Mouse (Mus musculus) hematopoietic stem cell, adult 5-6 weeks (primary cell): Measurements from ENCODE around the gene Idh3g. TPM values are rescaled to one million over a fixed set of nuclear protein-coding genes. Genes with fewer than 3 reads are reported as not detected.
"Not testable (repeated sequence)": the region's sequence is repeated elsewhere in the genome, so short reads cannot be mapped to it uniquely, and the experiment has no call there.

Experiments
- ATAC-seq, 2 experiments: fragments of 125-278 bp in 1 of 2; replicated peaks in 1 of 2; 2 replicates each; pipeline ENCODE4 v1.8.0; 2016 to 2017; ENCODE audit warnings: inconsistent platforms in 2 of 2, mild to moderate bottlenecking in 2 of 2, moderate number of reproducible peaks in 2 of 2, low read depth in 1 of 2, moderate TSS enrichment in 1 of 2; ENCODE audit not compliant: low FRiP score in 2 of 2, poor library complexity in 2 of 2, severe bottlenecking in 2 of 2, insufficient read depth in 1 of 2, low TSS enrichment in 1 of 2
- total RNA-seq: library from RNA; stranded (forward); fragments of 172-1452, 232-1000 nt; gene quantifications from 2 replicates; pipeline ENCODE4 v1.2.3, GENCODE M21; 2017

Gene Idh3g
- total RNA-seq, 1 experiment from 2014 or later = 200 TPM

DNA sequence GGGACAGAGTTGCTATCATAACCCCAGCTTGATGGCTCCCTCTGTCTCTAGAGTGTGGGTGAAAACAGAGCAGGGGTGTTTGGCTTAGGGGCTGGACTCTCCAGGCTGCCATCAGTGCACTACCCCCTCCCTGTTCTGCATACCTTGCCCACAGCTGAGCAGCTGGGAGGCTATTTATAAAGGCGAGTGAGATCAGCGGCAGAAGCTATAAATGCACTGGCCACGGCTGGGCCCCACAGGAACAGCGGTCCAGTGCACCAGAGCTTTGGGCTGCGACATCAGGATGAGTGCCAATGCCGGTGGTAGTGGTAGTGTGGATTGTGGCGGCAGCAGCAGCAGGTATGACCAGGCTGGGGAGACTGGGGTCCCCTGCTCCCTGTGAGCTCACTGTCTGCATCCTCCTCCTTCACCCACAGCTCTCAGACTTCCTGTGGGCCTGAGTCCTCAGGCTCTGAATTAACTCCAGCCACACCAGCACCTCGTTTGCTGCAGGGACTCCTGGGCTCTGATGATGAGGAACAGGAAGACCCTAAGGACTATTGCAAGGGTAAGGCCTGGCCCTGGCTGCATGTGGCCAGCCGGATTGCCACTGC, 12.4 kb downstream of the Idh3g start, which contains the start of gene Srpk3:
Srpk3 (plus strand) TSS at position 238 of the 593 bp plus-strand sequence.
- peak; percentile 12 to 36; a peak in 2 of 4 replicates for ATAC-seq

DNA sequence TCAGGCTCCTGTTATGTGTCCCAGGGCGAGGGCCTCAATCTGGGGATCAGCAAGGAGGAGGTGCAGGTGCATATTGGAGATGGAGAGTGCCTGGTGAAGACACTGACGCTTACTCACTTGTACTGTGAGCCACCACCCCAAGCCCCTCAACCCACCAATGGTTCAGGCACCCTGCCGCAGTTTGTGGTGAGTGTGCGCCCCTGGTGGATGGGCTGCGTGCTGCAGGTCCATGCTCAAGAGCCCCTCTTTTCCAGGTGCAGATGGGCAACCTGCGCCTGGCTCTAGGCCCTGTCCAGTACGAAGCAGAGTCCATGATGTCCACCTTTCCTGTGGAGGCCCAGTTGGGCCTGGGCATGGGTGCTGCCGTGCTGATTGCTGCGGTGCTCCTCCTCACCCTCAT, 19.4 kb downstream of the Idh3g start:
- ATAC-seq = 0 out of 4 replicates have a peak, but pooled peaks of 1 of the 2 experiments have one; percentile 12

DNA sequence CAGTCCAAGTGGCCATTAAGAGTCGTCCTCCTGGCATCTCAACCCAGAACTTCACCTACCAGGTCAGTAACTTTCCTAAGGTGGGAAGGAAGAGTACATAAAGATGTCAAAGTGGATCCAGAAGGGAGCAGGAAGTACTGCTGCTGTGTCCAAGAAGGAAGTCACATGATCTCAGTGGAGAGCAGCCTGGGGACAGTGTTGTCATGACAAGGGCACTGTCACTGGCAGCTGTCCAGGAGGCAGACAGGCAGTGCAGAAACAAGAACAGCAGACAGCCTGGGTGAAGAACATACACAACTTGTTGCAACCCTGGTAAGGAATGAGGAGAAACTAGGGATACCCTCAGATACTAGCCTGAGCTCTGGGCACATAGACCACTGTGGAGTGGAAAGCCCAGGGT, 21.4 kb downstream of the Idh3g start:
- peak in 1 of 2 experiments; percentile 54; a peak in 2 of 4 replicates for ATAC-seq

DNA sequence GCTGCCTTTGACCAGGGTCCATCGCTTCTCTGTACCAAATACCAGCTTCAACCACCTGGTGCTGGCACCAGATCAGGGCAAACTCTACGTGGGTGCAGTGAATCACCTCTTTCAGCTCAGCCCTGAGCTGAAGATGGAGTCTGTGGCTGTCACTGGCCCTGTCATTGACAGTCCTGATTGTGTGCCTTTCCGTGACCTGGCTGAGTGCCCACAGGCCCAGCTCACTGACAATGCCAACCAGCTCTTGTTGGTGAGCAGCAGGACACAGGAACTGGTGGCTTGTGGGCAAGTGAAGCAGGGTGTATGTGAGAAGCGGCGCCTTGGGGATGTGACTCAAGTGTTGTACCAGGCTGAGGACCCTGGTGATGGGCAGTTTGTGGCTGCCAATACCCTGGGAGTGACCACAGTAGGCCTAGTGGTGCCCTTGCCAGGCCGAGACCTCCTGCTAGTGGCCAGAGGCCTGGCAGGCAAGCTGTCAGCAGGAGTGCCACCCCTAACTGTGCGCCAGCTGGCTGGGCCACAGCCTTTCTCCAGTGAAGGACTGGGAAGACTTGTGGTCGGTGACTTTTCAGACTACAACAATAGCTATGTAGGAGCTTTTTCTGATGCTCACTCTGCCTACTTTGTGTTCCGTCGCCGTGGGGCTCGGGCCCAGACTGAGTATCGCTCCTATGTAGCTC, 27.9 kb downstream of the Idh3g start:
- no peak for ATAC-seq

DNA sequence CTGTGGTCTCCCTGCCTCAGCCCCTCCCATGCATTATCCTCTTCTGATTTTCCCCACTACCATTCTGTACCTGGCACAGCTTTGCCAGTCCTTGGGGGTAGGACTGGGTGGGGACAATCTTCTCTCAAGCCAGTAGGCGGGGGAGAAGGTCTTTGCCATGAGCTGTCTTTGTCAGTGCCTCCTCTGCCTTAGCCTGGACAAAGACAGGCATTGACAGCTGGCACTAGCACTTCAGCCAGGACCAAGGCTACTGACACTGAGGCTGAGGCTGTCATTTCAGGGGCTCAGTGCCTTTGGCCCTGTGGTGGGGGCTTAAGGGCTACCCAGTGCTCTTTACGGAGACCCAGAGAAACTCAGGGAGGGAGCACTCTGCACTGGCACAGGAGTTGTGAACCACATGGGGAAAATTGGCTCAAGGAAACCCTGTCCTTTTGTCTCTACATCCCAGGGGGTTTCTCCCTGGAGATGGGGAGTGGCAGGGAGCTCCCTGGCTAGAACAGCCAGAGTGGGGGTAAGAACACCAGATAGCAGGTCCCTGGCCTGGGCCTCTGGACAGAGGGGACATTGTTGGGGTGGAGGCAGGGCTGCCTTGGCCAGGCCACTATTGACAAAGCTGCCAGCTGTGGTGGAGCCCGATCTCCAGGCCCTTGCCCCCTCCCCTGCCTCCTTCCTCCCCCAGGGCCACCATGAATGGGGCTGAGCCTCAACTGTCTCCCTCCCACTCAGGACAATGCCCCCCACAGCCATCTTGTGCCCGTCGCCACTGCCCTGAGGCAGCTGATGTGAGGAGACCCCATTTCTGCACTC, 30.2 kb downstream of the Idh3g start, which contains the start of gene Plxnb3:
Plxnb3 (plus strand) TSS at position 757 of the 807 bp plus-strand sequence.
- no peak for ATAC-seq

DNA sequence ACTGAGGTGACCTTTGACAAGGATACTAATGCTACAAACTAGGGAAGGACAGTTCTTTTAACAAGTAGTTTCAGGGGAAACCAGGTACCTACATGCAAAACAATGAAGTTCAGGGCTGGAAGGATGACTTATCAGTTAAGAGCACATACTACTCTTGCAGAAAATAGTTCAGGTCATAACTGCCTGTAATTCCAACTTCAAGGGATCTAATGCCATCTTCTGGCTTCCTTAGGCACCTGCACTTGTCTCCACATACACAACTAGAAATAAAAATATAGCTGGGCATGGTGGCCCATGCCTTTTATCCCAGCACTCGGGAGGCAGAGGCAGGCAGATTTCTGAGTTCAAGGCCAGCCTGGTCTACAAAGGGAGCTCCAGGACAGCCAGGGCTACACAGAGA, 37.7 kb downstream of the Idh3g start:
- ATAC-seq = no peak

DNA sequence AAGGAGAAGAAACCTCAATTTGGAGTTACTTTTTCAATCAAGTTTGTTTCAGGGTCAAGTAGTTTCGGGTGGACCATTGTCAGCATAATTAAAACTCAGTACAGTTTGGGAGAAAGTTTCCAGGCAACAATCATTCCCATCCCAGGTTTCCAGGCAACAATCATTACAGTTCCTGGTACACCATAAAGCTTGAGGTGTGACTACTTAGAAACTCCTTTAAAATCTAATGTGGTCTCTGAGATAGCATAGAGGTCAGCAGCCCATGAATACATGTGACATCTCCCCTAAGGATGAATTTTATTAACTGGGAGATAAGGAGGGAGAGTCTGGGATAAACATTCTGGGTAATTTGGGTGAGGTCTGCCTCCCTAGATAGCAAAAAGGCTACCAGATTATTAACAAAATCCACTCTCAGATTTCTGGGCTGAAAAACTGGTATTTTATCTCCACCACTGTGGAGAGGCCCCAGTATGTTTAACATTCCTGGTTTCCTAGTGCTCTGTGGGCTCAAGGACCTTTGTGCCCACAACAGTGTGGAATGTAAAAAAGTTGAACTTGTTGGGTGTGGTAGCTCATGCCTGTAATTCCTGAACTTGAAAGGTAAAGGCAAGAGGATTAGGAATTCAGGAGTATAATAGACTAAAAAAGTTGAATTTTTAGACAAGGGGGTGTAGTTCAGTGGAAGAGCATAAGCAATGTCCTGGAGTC, 41.8 kb downstream of the Idh3g start:
- no peak for ATAC-seq

DNA sequence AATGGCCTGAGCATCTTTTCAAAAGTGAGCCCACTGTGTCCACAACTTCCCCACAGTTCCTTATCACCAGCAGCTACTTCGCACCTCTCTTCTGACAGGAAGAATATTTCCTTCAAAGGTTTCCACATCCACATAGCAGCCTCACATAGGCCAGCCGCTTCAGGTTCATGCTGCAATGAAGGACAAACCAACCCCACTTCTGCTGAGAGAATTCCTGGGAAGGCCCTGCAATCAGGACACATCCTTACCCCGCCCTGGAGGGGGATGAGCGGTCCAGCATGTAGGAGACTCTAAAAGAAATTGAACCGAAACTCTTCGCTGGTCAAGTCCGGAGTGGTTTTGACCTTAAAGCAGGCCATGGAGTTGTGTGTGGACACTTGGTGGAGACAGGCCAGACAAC, 46.9 kb downstream of the Idh3g start:
- ATAC-seq = not testable (repeated sequence)

DNA sequence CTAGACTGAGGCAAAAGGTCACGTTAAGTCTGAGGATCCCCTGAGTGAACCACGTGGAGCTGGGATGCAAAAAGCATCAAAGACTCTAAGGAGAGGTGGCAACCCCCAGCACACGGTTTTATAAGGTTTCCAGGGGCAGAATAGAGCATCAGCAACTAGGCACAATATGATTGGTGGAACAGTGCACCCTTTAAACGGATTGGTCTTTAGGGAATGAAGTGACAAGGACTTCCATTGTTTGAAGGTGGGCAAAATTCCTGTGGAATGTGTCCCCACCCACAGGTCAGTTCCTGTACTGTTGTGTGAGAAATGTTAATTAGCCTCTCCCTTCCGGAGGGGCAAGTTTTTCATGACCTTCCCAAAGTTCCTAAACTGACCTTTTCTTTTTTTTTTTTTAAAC, 47.5 kb downstream of the Idh3g start:
- no peak for ATAC-seq

DNA sequence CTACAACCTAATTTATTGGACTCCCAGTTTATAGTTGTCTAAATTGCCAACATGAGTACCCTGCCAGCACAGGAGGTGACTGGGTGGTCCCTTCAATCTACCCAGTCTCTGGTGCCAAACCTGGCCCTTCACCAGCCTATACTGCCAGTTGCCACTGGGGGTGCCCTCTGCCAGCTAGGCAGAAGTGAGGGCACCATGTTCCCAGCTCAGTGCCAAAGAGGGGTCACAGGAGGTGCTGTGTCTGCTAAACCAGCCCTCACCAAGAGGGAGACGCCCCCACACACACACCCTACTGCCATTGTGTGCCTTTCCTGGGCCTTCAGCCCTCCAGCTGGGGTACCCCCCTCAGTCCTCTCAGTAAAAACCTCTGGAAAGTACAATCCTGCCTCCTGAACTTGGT, 48.5 kb downstream of the Idh3g start:
- peak in 1 of 2 experiments; percentile 51; a peak in 2 of 4 replicates for ATAC-seq

DNA sequence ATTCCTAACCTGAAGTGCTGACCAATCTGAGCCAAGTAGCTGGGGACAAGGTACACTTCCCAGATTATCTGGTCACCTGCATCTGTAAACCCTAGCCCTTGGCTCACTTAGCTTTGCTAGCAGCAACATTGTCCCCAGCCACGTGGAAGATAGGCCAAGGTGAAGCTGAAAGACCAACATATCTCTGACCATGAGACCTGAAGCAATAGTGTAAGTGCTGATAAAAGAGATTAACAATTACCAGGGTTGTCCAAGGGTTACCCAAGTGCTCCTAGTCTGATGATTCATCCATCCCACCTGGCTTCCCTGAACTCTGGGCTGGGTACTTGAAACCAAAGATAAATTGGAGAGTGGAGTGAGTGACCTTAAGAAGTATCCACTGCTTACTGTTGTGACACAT, 55.8 kb downstream of the Idh3g start:
- ATAC-seq = no peak

Other genes with a start within 250 kb of the Idh3g start
- 0.35 and 1.5 TPM in 2 replicates for gene Dusp9, start 147.5 kb downstream of the Idh3g start, total RNA-seq
- 5.1 and 6.1 TPM in 2 replicates for gene Pnck, start 126.8 kb downstream of the Idh3g start, total RNA-seq
- 0.94 TPM in 1 of 2 replicates, not detected in the other for gene Slc6a8, start 113.7 kb downstream of the Idh3g start, total RNA-seq
- 171 and 203 TPM in 2 replicates for gene Bcap31, start 70.7 kb downstream of the Idh3g start, total RNA-seq
- gene Abcd1, start 70.3 kb downstream of the Idh3g start, total RNA-seq = 8.0 and 18.6 TPM in 2 replicates
- 0.25 TPM in 1 of 2 replicates, not detected in the other for gene Plxnb3, start 29.8 kb downstream of the Idh3g start, total RNA-seq
- gene Srpk3, start 12.5 kb downstream of the Idh3g start, total RNA-seq = not detected in 2 replicates
- 106 and 153 TPM in 2 replicates for gene Ssr4, start 131 bp upstream of the Idh3g start, total RNA-seq
- 2.9 and 6.4 TPM in 2 replicates for gene Pdzd4, start 38.1 kb upstream of the Idh3g start, total RNA-seq
- 0.13 and 0.15 TPM in 2 replicates for gene Avpr2, start 105.2 kb upstream of the Idh3g start, total RNA-seq
- 1.6 TPM in 1 of 2 replicates, not detected in the other for gene L1cam, start 109.2 kb upstream of the Idh3g start, total RNA-seq
- 46.5 and 80.0 TPM in 2 replicates for gene Arhgap4, start 135.0 kb upstream of the Idh3g start, total RNA-seq
- 130 and 136 TPM in 2 replicates for gene Naa10, start 135.0 kb upstream of the Idh3g start, total RNA-seq
- 13.2 and 53.8 TPM in 2 replicates for gene Renbp, start 144.0 kb upstream of the Idh3g start, total RNA-seq
- gene Hcfc1, start 179.5 kb upstream of the Idh3g start, total RNA-seq = 48.1 and 53.6 TPM in 2 replicates
- 60.8 and 66.2 TPM in 2 replicates for gene Irak1, start 237.0 kb upstream of the Idh3g start, total RNA-seq